In genomic region chr2:6478361-6478965, GRCm38 (mm10) we compare ENCODE assay signal across 9 mouse cellular contexts.
DNase-seq lines count a peak whose midpoint lies in the region; ATAC-seq and TF ChIP-seq lines count a peak whose summit lies in the region.
"Had no signal": no experiment of that assay in that cellular context is flagged by ENCODE, and none has a peak within 500 bp of the region (broad histone marks: within the 10 kb centered on the region; RNA-seq: fewer than 3 reads in every experiment).

No protein-coding gene starts in this region.

- no peak for TF ChIP-seq POLR2A in MEL (IDR thresholded peaks at IDR 0.05; ENCODE audit: control insufficient read depth in 1 of 2, insufficient read depth in 1 of 2, low read depth in 1 of 2, low read length in 2 of 2, poor library complexity in 1 of 2)

- TF ChIP-seq RAD21 in MEL (IDR thresholded peaks at IDR 0.05; ENCODE audit: low read depth, low read length), result no peak

- peak overlapping the region; percentile 87 for H3K27ac ChIP-seq in gastrocnemius, adult 2 months
- H3K27ac ChIP-seq in MEL (ENCODE audit: control insufficient read depth, low read depth, low read length), result no peak overlapping the region
- H3K27ac ChIP-seq in lung, embryonic 16.5 days (ENCODE audit: low read length), result peak overlapping the region; percentile 96

- no peaks in the 10 kb centered on the region for H3K79me2 ChIP-seq in MEL (ENCODE audit: control insufficient read depth, insufficient read depth, low read length, poor library complexity)

- no peaks in the 10 kb centered on the region for H3K9me3 ChIP-seq in MEL (replicated peaks; ENCODE audit: insufficient read depth, low read length)
- H3K9me3 ChIP-seq in lung, embryonic 16.5 days (ENCODE audit: control insufficient read depth, low read length), result 0 out of 2 replicates have a peak, but pooled peaks cover 2% of the 10 kb centered on the region
- H3K9me3 ChIP-seq: G1E had no signal

- no peak overlapping the region for H3K9ac ChIP-seq in MEL (ENCODE audit: control insufficient read depth, low read depth, low read length, poor library complexity, severe bottlenecking)
- no peak overlapping the region for H3K9ac ChIP-seq in lung, embryonic 16.5 days (ENCODE audit: low read length)

- ATAC-seq in inflammation-experienced regulatory T-cells, adult 6 months, result peak; percentile 98
- ATAC-seq in lung, embryonic 16.5 days (ENCODE audit: low read depth), result peak; percentile 39; the same call in 1 of the 2 replicates

- H3K4me1 ChIP-seq in MEL (ENCODE audit: control insufficient read depth in 1 of 2, insufficient read depth in 2 of 2, low read length in 2 of 2), result peaks cover 0 to 5% of the 10 kb centered on the region in 2 experiments; a peak in 1 of 4 replicates
- H3K4me1 ChIP-seq in lung, embryonic 16.5 days (replicated peaks; ENCODE audit: control insufficient read depth, insufficient read depth, low read length), result peaks cover 30% of the 10 kb centered on the region

- H3K4me2 ChIP-seq in lung, embryonic 16.5 days (ENCODE audit: low read depth, low read length), result peak overlapping the region; percentile 33

- WGBS in lung, embryonic 16.5 days, result 20% methylated on average over 16 of the region's 16 CpGs

- H3K27me3 ChIP-seq in MEL (ENCODE audit: control insufficient read depth in 1 of 2, insufficient read depth in 2 of 2, low read length in 2 of 2), result no peaks in the 10 kb centered on the region
- no peaks in the 10 kb centered on the region for H3K27me3 ChIP-seq in lung, embryonic 16.5 days (ENCODE audit: control insufficient read depth, insufficient read depth, low read depth, low read length)

- DNase-seq in gastrocnemius, adult 2 months, result peak; percentile 42
- DNase-seq in gastrocnemius, postnatal 10 days, result no peak
- DNase-seq in MEL (ENCODE audit: low read depth, low spot score), result peak; percentile 29
- peak; percentile 71 to 85 for DNase-seq in heart, adult 18-20 months
- peak; percentile 44 for DNase-seq in thymus, postnatal 0 days (ENCODE audit: low spot score)
- DNase-seq in testis, postnatal 14 days (ENCODE audit: low spot score), result no peak

- 0 out of 2 replicates have a peak overlapping the region, but pooled peaks have one; percentile 23 for H3K4me3 ChIP-seq in gastrocnemius, adult 2 months
- peak overlapping the region; percentile 0 to 35; a peak in 2 of 4 replicates for H3K4me3 ChIP-seq in MEL (ENCODE audit: control insufficient read depth in 1 of 2, insufficient read depth in 1 of 2, low read depth in 2 of 2, low read length in 2 of 2)
- no peak overlapping the region for H3K4me3 ChIP-seq in lung, embryonic 16.5 days (ENCODE audit: low read length)

- intact Hi-C loops in gastrocnemius, adult 2 months (cut with DNase I), result no loop called here

- no peak for TF ChIP-seq CTCF in gastrocnemius, adult 2 months (IDR thresholded peaks at IDR 0.05)
- TF ChIP-seq CTCF in MEL (IDR thresholded peaks at IDR 0.05 in 2 of 3, conservative IDR thresholded peaks at IDR 0.05 in 1 of 3; ENCODE audit: control insufficient read depth in 1 of 3, insufficient read depth in 1 of 3, low read depth in 2 of 3, low read length in 3 of 3, poor library complexity in 1 of 3, severe bottlenecking in 1 of 3), result no peak

- TF ChIP-seq EP300 in MEL (IDR thresholded peaks at IDR 0.05; ENCODE audit: low read depth in 1 of 2, low read length in 2 of 2), result no peak

- no peaks in the 10 kb centered on the region for H3K36me3 ChIP-seq in MEL (ENCODE audit: control insufficient read depth in 1 of 2, insufficient read depth in 2 of 2, low read length in 2 of 2)
- no peaks in the 10 kb centered on the region for H3K36me3 ChIP-seq in lung, embryonic 16.5 days (ENCODE audit: control insufficient read depth, insufficient read depth, low read length)
- H3K36me3 ChIP-seq: G1E had no signal

TF ChIP-seq in MEL, 35 proteins besides CTCF, POLR2A, EP300 and RAD21:
- 0 out of 2 replicates have a peak, but pooled peaks have one; percentile 42 for TF ChIP-seq JUND (IDR thresholded peaks at IDR 0.05; ENCODE audit: low read depth, low read length)
- no peak for TF ChIP-seq CHD2 (IDR thresholded peaks at IDR 0.05; ENCODE audit: low read length)
- peak; percentile 8; the same call in 1 of the 2 replicates for TF ChIP-seq MYC (IDR thresholded peaks at IDR 0.05; ENCODE audit: low read depth, low read length)

Comparison
In these comparisons a context has a peak if more than half of its experiments do, and no peak if none do; other contexts are left out.
1. DNase-seq: peak in gastrocnemius, adult 2 months (single experiment), MEL (single experiment), heart, adult 18-20 months (2 of 2) and thymus, postnatal 0 days (single experiment); none in gastrocnemius, postnatal 10 days (single experiment) and testis, postnatal 14 days (single experiment).